Mouse (Mus musculus) liver, embryonic 11.5 days (tissue): ENCODE results near the gene Zyg11a. TPM values are rescaled to one million over a fixed set of nuclear protein-coding genes. Genes with fewer than 3 reads are reported as not detected.

Source experiments
- polyA plus RNA-seq: library from polyadenylated mRNA; unstranded; fragments of >200 nt; fragmentation: Nextera tagmentation; extraction: Ambion mirVana; gene quantifications from 2 replicates; pipeline ENCODE4 v1.2.1, GENCODE M21; 2014

Gene Zyg11a
- polyA plus RNA-seq, 1 experiment from 2014 or later = 0.23 TPM

Other genes starting within 250 kb of the Zyg11a start
- gene Slc1a7, start 249.7 kb downstream of the Zyg11a start, polyA plus RNA-seq = not detected in 2 replicates
- gene Podn, start 121.6 kb downstream of the Zyg11a start, polyA plus RNA-seq = 0.40 and 0.92 TPM in 2 replicates
- 231 and 232 TPM in 2 replicates for gene Scp2, start 73.0 kb downstream of the Zyg11a start, polyA plus RNA-seq
- 17.6 and 20.4 TPM in 2 replicates for gene Echdc2, start 52.6 kb downstream of the Zyg11a start, polyA plus RNA-seq
- 8.8 and 9.1 TPM in 2 replicates for gene Zyg11b, start 83.0 kb upstream of the Zyg11a start, polyA plus RNA-seq
- 43.1 and 44.2 TPM in 2 replicates for gene Coa7, start 110.1 kb upstream of the Zyg11a start, polyA plus RNA-seq
- gene Shisal2a, start 165.3 kb upstream of the Zyg11a start, polyA plus RNA-seq = 1.0 and 1.9 TPM in 2 replicates
- gene Gpx7, start 188.9 kb upstream of the Zyg11a start, polyA plus RNA-seq = 21.5 and 21.8 TPM in 2 replicates
- 39.1 and 49.7 TPM in 2 replicates for gene Tut4, start 241.4 kb upstream of the Zyg11a start, polyA plus RNA-seq